Mouse (Mus musculus): ENCODE results near the gene Rbm47.

DNA sequence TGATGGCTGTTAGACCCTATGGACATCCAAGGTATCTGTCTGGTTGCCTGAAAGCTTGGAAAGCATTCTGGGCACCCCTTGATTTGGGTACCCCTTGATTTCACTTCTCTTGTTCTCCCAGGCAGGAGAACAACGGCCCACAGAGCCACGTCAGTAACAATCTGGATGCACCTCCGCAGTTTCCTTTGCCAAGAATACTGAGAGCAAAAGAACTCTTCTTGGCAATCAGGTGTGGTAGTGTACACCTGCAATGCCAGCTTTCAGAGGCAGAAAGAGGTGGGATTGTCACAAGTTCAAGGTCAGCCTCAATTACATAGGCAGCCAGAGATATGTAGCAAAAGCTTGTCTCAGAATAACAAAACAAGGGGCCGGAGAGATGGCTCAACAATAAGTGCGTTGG lies 98.7 kb downstream of the Rbm47 start:
- TF ChIP-seq CTCF (conservative IDR thresholded peaks at IDR 0.05; ENCODE audit: insufficient read depth, insufficient read length, low read depth, low read length) (no peak), POLR2A (IDR thresholded peaks at IDR 0.05; ENCODE audit: low read depth, low read length) (no peak)

All from kidney, adult 2 months (tissue).